Mouse (Mus musculus) neural tube, embryonic 15.5 days (tissue): ENCODE measurements around the gene H2-Eb2. TPM values are rescaled to one million over a fixed set of nuclear protein-coding genes. Genes with fewer than 3 reads are reported as not detected.

Experiments used
- ATAC-seq: fragments of 200-750 bp; cut with Nextera tagmentation; 2 replicates; pipeline ENCODE4 v1.8.0; 2017; ENCODE audit warnings: mild to moderate bottlenecking, moderate TSS enrichment, moderate library complexity; ENCODE audit not compliant: low FRiP score
- H3K27ac ChIP-seq: fragments of 300-500 bp; sonication (generic); replicated peaks from 2 replicates; pipeline ENCODE4 v1.5.1; 2015; ENCODE audit warnings: mild to moderate bottlenecking, inconsistent platforms
- H3K27me3 ChIP-seq: fragments of 300-500 bp; sonication (generic); replicated peaks from 2 replicates; pipeline ENCODE4 v1.6.1; 2015; ENCODE audit warnings: inconsistent platforms
- H3K36me3 ChIP-seq: fragments of 300-500 bp; sonication (generic); 2 replicates; pipeline ENCODE4 v1.6.1; 2015; ENCODE audit warnings: inconsistent platforms
- H3K4me1 ChIP-seq: fragments of 300-500 bp; sonication (generic); 2 replicates; pipeline ENCODE4 v1.6.1; 2015; ENCODE audit warnings: inconsistent platforms
- H3K4me2 ChIP-seq: fragments of 300-500 bp; sonication (generic); 2 replicates; pipeline ENCODE4 v1.6.1; 2015; ENCODE audit warnings: inconsistent platforms, mild to moderate bottlenecking, moderate library complexity
- H3K4me3 ChIP-seq: fragments of 300-500 bp; sonication (generic); replicated peaks from 2 replicates; pipeline ENCODE4 v1.5.1; 2015; ENCODE audit warnings: mild to moderate bottlenecking, inconsistent platforms
- H3K9ac ChIP-seq: fragments of 300-500 bp; sonication (generic); replicated peaks from 2 replicates; pipeline ENCODE4 v1.6.1; 2015; ENCODE audit warnings: mild to moderate bottlenecking, inconsistent platforms
- H3K9me3 ChIP-seq: fragments of 300-500 bp; sonication (generic); replicated peaks from 2 replicates; pipeline ENCODE4 v1.6.1; 2016; ENCODE audit warnings: inconsistent platforms
- WGBS: fragments of 180-500 bp; shearing (Covaris S2); methylation state at CpG from one replicate; pipeline ENCODE4 v1.1.7; 2015; ENCODE audit warnings: mixed read lengths; 5-methylcytosine and 5-hydroxymethylcytosine counted together
- polyA plus RNA-seq: library from polyadenylated mRNA; unstranded; fragments of >200 nt; fragmentation: Nextera tagmentation; extraction: Ambion mirVana; gene quantifications from 2 replicates; pipeline ENCODE4 v1.2.1, GENCODE M21; 2015

The H2-Eb2 gene
- polyA plus RNA-seq, 1 experiment from 2014 or later, result 0.19 TPM

GRCm38 (mm10) chr17:34388513-34388912 lies 63.0 kb downstream of the H2-Eb2 start:
- Histone ChIP-seq H3K27me3 (0 out of 2 replicates have a peak, but pooled peaks cover 3% of the 10 kb centered on the region), H3K4me2 (no peak overlapping the region), H3K4me3 (no peak overlapping the region), H3K36me3 (no peaks in the 10 kb centered on the region), H3K9me3 (no peaks in the 10 kb centered on the region), H3K9ac (no peak overlapping the region), H3K4me1 (no peaks in the 10 kb centered on the region), H3K27ac (no peak overlapping the region)
- no peak for ATAC-seq
- 42% methylated on average over 4 of the region's 4 CpGs for WGBS

Other genes with a start within 250 kb of the H2-Eb2 start
- gene H2-Oa, start 233.3 kb upstream of the H2-Eb2 start, polyA plus RNA-seq, result 0.19 and 2.5 TPM in 2 replicates
- gene H2-DMa, start 206.1 kb upstream of the H2-Eb2 start, polyA plus RNA-seq, result 19.8 and 31.3 TPM in 2 replicates
- gene Brd2, start 203.0 kb upstream of the H2-Eb2 start, polyA plus RNA-seq, result 115 and 122 TPM in 2 replicates
- gene H2-DMb2, start 182.4 kb upstream of the H2-Eb2 start, polyA plus RNA-seq, result 0.17 and 5.5 TPM in 2 replicates
- 0.29 and 4.2 TPM in 2 replicates for gene H2-DMb1, start 172.6 kb upstream of the H2-Eb2 start, polyA plus RNA-seq
- gene Tap1, start 138.1 kb upstream of the H2-Eb2 start, polyA plus RNA-seq, result 3.5 and 12.0 TPM in 2 replicates
- 2.1 and 35.0 TPM in 2 replicates for gene Psmb9, start 137.9 kb upstream of the H2-Eb2 start, polyA plus RNA-seq
- 3.8 and 80.4 TPM in 2 replicates for gene Psmb8, start 127.9 kb upstream of the H2-Eb2 start, polyA plus RNA-seq
- gene Tap2, start 122.1 kb upstream of the H2-Eb2 start, polyA plus RNA-seq, result 1.9 and 15.0 TPM in 2 replicates
- gene H2-Ob, start 86.8 kb upstream of the H2-Eb2 start, polyA plus RNA-seq, result 0.08 and 0.26 TPM in 2 replicates
- 1.4 and 189 TPM in 2 replicates for gene H2-Ab1, start 68.0 kb upstream of the H2-Eb2 start, polyA plus RNA-seq
- gene H2-Aa, start 37.8 kb upstream of the H2-Eb2 start, polyA plus RNA-seq, result 0.97 and 82.8 TPM in 2 replicates
- gene H2-Eb1, start 19.8 kb upstream of the H2-Eb2 start, polyA plus RNA-seq, result 4.0 and 55.6 TPM in 2 replicates
- gene Btnl2, start 29.2 kb downstream of the H2-Eb2 start, polyA plus RNA-seq, result not detected in 2 replicates
- not detected in 2 replicates for gene Btnl1, start 51.5 kb downstream of the H2-Eb2 start, polyA plus RNA-seq
- gene BC051142, start 73.2 kb downstream of the H2-Eb2 start, polyA plus RNA-seq, result 5.1 and 5.5 TPM in 2 replicates
- 0.74 TPM in 1 of 2 replicates, not detected in the other for gene Btnl4, start 151.7 kb downstream of the H2-Eb2 start, polyA plus RNA-seq
- not detected in 2 replicates for gene Btnl6, start 191.7 kb downstream of the H2-Eb2 start, polyA plus RNA-seq
- 8.0 and 8.5 TPM in 2 replicates for gene Notch4, start 238.6 kb downstream of the H2-Eb2 start, polyA plus RNA-seq